Mouse (Mus musculus) granulocyte monocyte progenitor cell, adult 5-6 weeks (primary cell): ENCODE measurements around the gene Polr2c. TPM values are rescaled to one million over a fixed set of nuclear protein-coding genes. Genes with fewer than 3 reads are reported as not detected.

Experiments used
- ATAC-seq: replicated peaks from 2 replicates; pipeline ENCODE4 v1.8.0; 2016; ENCODE audit warnings: mild to moderate bottlenecking, moderate TSS enrichment, inconsistent platforms; ENCODE audit not compliant: poor library complexity, severe bottlenecking
- total RNA-seq, 2 experiments: library from RNA; stranded (forward) in 1 of 2; stranded (reverse) in 1 of 2; fragments of 200-712, 200-1000 nt in 1 of 2; fragments of >200 nt in 1 of 2; fragmentation: Nextera tagmentation in 1 of 2; gene quantifications; 2 replicates each; pipeline ENCODE4 v1.2.3; 2014 to 2017

Polr2c gene
- total RNA-seq, 2 experiments from 2014 or later: 57.6 to 74.5 TPM

DNA sequence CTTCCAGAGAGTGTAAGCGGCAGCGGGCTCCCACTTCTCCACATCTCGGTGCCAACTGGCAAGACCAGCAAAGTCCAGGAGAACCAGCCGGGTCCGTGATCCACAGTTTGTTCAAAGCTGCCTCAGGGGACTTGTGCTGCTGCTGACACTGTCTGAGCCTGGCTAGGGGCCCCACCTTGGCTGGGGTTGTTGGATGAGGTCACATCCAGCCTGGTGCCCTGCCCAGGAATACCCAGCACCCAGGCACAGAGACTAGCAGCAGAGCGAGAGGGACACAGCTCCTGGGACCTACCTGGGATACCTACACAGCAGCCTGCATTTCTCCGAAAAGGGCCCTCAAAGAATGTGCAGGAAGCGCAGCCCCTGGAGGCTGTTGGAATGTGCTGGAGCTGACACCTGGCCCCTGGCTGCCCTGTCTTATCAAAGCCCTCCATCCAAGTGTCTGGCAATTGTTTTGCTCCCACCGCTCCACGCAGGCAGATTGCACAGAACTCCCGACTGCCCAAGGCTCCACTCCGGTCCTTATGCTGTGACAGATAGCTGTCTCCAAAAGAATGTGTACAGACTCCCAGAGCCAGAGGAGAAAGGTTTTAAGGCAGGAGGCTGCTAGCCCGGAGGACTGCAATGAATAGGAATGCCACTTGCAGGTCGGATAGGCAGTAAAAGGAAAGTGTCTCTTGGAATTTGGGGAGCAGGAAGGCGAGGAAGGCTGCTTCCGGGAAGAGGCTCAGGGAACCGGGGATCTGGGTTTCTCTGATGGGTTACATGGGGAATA lies 18.0 kb downstream of the Polr2c start:
- no peak for ATAC-seq

DNA sequence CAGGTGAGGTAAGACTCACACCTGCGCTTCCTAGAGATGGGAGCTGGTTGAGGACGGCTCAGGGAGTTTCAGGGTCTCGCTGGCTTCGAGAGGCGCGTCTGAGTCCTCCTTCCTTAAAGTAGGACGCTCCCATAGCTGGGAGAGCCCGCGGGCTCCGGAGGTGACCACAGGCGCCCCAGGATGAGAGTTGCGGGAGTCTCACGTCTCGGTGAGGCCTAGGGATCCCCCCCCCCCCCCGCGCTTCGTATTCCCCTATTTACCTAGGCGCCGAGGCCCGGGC lies 18.6 kb downstream of the Polr2c start:
- peak; percentile 2; the same call in 1 of the 2 replicates for ATAC-seq

GRCm38 (mm10) chr8:94876197-94876730 lies 19.0 kb downstream of the Polr2c start, which contains the start of gene Dok4:
TSS of gene Dok4 (minus strand) at chr8:94876330.
- peak; percentile 77 for ATAC-seq

- no peak for ATAC-seq
These were observed 19.6 kb downstream of the Polr2c start for GRCm38 (mm10) chr8:94876820-94877219.

- no peak for ATAC-seq
These were observed 23.5 kb downstream of the Polr2c start for GRCm38 (mm10) chr8:94880742-94881141.

GRCm38 (mm10) chr8:94888383-94889036 lies 31.3 kb downstream of the Polr2c start:
- ATAC-seq: peak; percentile 67

GRCm38 (mm10) chr8:94892917-94893316 lies 35.7 kb downstream of the Polr2c start:
- no peak for ATAC-seq

GRCm38 (mm10) chr8:94899262-94899661 lies 42.0 kb downstream of the Polr2c start:
- no peak for ATAC-seq

DNA sequence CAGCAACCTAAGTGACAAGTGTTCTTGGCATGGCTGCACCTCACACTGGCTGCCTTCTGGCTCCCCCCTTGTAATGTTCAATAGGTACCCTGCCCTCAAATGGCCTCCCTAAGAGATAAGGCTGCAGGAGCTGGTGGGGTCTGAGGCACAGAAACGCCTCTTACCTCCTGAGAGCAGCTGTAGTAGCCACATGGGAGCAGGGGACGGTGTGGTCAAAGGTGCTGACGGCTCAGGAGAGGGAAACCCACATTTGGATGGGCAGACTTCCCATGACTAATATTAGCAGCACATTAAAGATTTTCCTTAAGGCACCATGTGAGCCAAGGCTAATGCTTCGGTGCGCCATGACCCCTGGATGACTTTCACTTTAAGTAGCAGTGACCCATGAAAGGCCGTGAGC lies 43.4 kb downstream of the Polr2c start:
- ATAC-seq: no peak

GRCm38 (mm10) chr8:94901031-94901430 lies 43.8 kb downstream of the Polr2c start:
- ATAC-seq: no peak

DNA sequence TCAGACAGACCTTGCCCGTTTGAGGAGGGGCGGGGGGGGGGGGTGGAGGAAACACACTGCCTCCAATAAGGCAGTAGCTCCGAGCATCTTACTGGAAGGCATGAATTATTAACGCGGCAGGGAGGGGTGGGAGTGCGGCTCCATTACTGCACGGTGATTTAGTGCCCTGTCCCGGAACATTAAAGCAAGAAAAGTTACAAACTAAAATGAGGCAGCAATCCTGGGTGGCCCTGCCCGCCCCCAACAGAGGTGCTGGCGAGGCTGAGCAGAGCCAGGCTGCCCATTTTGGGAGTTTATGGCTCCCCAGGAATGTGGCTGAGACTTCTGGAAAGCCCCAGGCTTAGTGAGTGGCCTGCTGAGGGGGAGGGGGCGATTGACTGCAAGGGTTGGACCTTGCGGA lies 46.5 kb downstream of the Polr2c start:
- ATAC-seq: no peak

GRCm38 (mm10) chr8:94904450-94905175 lies 47.4 kb downstream of the Polr2c start:
- ATAC-seq: no peak

DNA sequence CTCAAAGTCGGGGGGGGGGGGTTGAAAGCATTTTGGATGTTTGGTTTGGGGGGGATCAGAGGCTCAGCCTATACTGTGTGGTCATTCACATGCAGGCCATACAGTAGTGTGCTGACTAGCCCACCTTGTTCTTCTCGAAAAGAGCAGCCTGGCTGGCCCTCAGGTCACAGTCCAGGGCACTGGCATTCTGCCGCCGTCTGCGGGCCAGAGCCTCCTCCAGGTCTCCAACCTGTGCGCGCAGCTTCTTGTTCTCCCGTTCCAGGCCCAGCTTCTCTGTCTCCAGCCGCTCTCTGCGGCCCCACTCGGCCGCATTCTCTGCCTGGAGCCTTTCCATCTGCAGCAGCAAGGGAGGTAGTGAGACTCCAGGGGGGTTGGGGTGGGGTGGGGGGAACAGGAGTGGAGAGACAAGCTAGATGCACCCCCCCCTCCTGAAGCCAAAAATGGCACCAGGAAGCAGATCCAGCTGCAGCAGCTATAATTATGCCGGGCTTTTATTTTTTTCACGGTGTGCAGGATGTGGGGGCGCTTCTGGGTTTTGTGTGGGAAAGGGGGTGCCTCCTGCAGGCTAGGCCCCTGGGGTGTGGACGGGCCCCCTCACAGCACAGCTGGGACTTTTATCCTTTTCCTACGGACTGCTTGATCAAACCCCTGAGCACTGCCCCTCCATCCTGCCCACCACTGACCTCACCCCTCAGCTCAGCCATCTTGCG lies 50.5 kb downstream of the Polr2c start:
- no peak for ATAC-seq

DNA sequence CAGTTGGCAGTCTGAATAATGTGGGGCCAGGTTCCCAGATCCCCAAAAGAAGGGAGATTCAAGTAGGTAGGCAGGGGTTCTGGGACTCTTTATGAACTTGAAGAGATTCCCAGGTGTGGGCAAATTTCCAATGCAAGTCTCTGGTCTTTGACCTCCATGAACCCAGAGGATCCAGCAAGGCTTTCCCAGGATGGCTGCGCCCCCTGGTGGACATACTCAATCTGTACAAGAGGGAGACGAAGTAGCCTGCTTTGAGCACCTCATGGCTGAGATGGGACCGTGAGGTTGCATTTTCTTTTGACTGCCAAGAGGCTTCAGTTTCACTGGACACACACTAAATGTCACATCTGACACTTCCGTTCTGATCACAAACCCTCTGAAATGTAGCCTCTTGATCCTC lies 51.6 kb downstream of the Polr2c start:
- ATAC-seq: peak; percentile 85

- ATAC-seq: no peak; the same call in 1 of the 2 replicates
These were observed 55.9 kb downstream of the Polr2c start for GRCm38 (mm10) chr8:94913061-94913660.

DNA sequence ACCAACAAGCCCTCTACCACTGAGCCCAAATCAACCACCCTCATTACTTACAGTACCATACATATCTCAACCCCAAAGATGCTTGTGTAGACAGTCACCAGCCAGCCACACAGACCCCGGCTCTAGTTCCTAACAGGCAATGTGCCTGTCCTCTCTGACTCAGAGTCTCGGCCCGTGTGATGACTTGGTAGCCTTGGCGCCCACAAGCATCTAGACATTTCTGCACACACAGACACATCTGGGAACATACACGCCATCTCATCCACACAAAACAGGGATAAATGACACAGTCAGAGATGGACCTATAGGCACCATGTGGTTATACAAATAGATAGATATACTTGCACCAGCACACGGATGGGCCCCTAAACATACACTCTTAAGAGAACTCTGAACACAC lies 57.0 kb downstream of the Polr2c start:
- ATAC-seq: no peak

DNA sequence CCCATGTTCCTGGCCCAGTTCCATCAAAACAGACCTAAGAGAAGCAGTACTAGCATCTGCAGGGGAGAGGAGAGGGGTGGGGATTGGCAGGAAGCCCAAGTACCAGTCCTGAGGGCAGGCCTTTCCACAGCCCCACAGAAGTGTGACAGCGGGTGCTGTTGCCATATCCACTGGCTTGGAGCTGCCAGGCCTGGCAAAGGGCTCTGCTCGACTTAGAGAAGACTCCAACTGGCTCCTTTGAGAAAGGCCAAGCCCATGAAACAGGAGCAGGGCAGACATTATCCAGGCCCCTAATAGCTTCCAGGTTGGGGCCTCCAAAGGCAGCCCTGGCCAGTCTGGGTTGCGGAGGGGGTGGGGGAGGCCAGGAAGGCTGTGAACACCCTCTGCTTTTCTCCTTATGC lies 57.5 kb downstream of the Polr2c start:
- no peak for ATAC-seq

GRCm38 (mm10) chr8:94916311-94916959 lies 59.2 kb downstream of the Polr2c start:
- no peak for ATAC-seq

DNA sequence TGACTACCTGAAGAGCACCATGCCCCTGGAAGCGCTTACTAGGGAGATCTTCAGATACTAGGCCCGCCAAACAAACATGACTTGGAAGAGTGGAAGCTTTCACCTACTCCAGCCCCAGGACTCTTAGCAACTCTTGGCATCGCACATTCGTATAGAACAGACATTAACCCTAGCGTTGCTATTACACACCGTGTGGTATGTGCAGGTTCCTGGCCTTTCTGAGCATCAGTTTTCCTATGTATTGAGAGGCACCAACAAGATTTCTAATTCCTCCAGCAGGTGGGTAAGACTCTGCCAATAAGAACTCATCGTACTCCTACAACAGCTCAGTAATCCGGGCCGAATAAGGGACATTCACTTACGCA lies 59.7 kb downstream of the Polr2c start:
- ATAC-seq: no peak

DNA sequence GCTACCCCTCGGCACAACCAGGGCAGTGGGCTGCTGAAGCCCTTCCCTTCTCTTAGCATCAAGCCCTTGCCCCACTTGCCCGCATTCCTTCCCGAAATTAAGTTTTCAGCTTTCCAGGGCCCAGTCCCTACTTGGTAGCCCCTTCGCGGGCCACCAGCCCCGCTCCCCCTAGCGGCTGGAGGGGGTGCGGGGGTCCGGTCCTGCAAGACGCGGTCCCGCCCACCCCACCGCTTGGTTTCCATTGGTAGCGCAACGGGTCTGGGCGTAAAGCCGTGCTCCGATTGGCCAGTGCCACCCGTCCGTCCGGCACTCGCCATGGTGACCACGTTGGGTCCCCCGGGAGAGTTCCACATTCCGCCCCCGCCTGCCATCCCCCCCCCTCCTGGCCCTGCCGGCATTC lies 60.1 kb downstream of the Polr2c start:
- peak; percentile 86 for ATAC-seq
